Mouse (Mus musculus): ENCODE measurements around the gene Pla2g15. TPM values are rescaled to one million over a fixed set of nuclear protein-coding genes. Genes with fewer than 3 reads are reported as not detected.

Pla2g15 gene
- total RNA-seq, 2 experiments from 2014 or later, result 9.3 to 9.9 TPM

- intact Hi-C loops (cut with DNase I), result loop anchor here (5.0 kb wide), 2 partner anchors 72 to 188 kb away; no protein-coding TSS in a partner anchor
- no peak for DNase-seq
Measured at GRCm38 (mm10) chr8:106213959-106214358, 63.8 kb downstream of the Pla2g15 start.

Other genes starting within 250 kb of the Pla2g15 start
- 10 to 100 TPM; 15.1 to 17.2 TPM for gene Pskh1, start 250.0 kb upstream of the Pla2g15 start, total RNA-seq (2021)
- under 1 TPM in 1 of 2 experiments, not detected in 1; 0.43 TPM for gene Ctrl, start 216.5 kb upstream of the Pla2g15 start, total RNA-seq (2021)
- 10 to 100 TPM; 63.6 to 72.7 TPM for gene Psmb10, start 212.0 kb upstream of the Pla2g15 start, total RNA-seq (2021)
- gene Lcat, start 207.0 kb upstream of the Pla2g15 start, total RNA-seq (2021), result 1 to 10 TPM; 1.0 to 1.1 TPM
- gene Slc12a4, start 184.3 kb upstream of the Pla2g15 start, total RNA-seq (2021), result 10 to 100 TPM; 48.0 to 50.3 TPM
- not detected for gene Dpep3, start 171.0 kb upstream of the Pla2g15 start, total RNA-seq (2021)
- 1 to 10 TPM; 7.4 to 7.6 TPM for gene Dus2, start 159.1 kb upstream of the Pla2g15 start, total RNA-seq (2021)
- not detected for gene Dpep2nb, start 144.4 kb upstream of the Pla2g15 start, total RNA-seq (2021)
- 10 to 100 TPM; 10.5 to 11.8 TPM for gene Ddx28, start 138.5 kb upstream of the Pla2g15 start, total RNA-seq (2021)
- gene Nfatc3, start 91.6 kb upstream of the Pla2g15 start, total RNA-seq (2021), result 10 to 100 TPM; 20.1 to 20.7 TPM
- under 1 TPM; 0.31 to 0.46 TPM for gene Esrp2, start 13.4 kb upstream of the Pla2g15 start, total RNA-seq (2021)
- gene Slc7a6, start 18.5 kb downstream of the Pla2g15 start, total RNA-seq (2021), result 10 to 100 TPM; 11.4 to 12.3 TPM
- 10 to 100 TPM in 1 of 2 experiments, 1 to 10 TPM in 1; 9.0 to 10.8 TPM for gene Slc7a6os, start 60.5 kb downstream of the Pla2g15 start, total RNA-seq (2021)
- gene Prmt7, start 60.5 kb downstream of the Pla2g15 start, total RNA-seq (2021), result 10 to 100 TPM; 24.5 to 26.8 TPM
- 1 to 10 TPM; 3.1 to 3.5 TPM for gene Smpd3, start 187.6 kb downstream of the Pla2g15 start, total RNA-seq (2021)

Measured in heart, postnatal 36 days (tissue).